Mouse (Mus musculus): Measurements from ENCODE around the gene 4932414N04Rik.

DNA sequence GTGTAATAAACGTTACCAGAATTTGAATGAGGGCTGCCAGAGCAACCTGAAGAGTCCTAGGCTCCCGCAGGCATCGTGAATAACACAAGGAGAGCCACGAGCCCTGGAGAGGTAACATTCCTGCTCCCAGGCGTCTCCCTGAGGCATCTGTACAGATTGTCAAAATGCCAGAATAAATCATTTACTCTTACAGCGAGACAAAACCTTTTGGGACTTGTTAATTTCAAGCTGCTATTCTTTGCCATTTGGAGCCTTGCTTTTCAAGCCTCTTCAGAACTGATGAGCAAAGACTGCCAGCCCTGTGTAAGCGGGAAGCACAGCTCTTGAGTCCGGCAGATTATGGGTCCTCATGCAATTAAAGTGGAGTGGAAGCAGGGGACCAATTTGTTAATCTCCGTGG lies 138.3 kb downstream of the 4932414N04Rik start:
- no peak for TF ChIP-seq GATA1 (IDR thresholded peaks at IDR 0.05; ENCODE audit: borderline replicate concordance, low read length)
- no peak for TF ChIP-seq FLI1 (IDR thresholded peaks at IDR 0.05; ENCODE audit: low read length)

Data from megakaryocyte, embryonic 14.5 days (primary cell).